Mouse (Mus musculus) thymus, postnatal 25 days (tissue): ENCODE measurements around the gene Zdhhc5.

Experiments
- DNase-seq: peaks from one replicate; pipeline ENCODE4 v3.0.0; 2022

Gene Zdhhc5

GRCm38 (mm10) chr2:84714811-84715561 is at the start of gene Zdhhc5:
Zdhhc5 (minus strand) TSS chr2:84715180.
- DNase-seq: peak; percentile 99

GRCm38 (mm10) chr2:84762818-84763217 is 47.8 kb upstream of the Zdhhc5 start:
- DNase-seq: no peak

GRCm38 (mm10) chr2:84762295-84762694 is 47.3 kb upstream of the Zdhhc5 start:
- no peak for DNase-seq

- DNase-seq: no peak
Measured at GRCm38 (mm10) chr2:84761840-84762239, 46.9 kb upstream of the Zdhhc5 start.

- DNase-seq: no peak
Measured at GRCm38 (mm10) chr2:84761309-84761708, 46.3 kb upstream of the Zdhhc5 start.

GRCm38 (mm10) chr2:84760777-84761176 is 45.8 kb upstream of the Zdhhc5 start:
- DNase-seq: no peak

GRCm38 (mm10) chr2:84758542-84759127 is 43.7 kb upstream of the Zdhhc5 start:
- no peak for DNase-seq

- no peak for DNase-seq
Measured at GRCm38 (mm10) chr2:84757026-84757682, 42.2 kb upstream of the Zdhhc5 start.

GRCm38 (mm10) chr2:84756245-84756644 is 41.3 kb upstream of the Zdhhc5 start:
- DNase-seq: no peak

- no peak for DNase-seq
Measured at GRCm38 (mm10) chr2:84750115-84750514, 35.1 kb upstream of the Zdhhc5 start.

- DNase-seq: no peak
Measured at GRCm38 (mm10) chr2:84744126-84744525, 29.1 kb upstream of the Zdhhc5 start.

GRCm38 (mm10) chr2:84743561-84743960 is 28.6 kb upstream of the Zdhhc5 start, which contains the start of gene Gm19426:
Gm19426 (minus strand) TSS chr2:84743655.
- DNase-seq: peak; percentile 30

GRCm38 (mm10) chr2:84742451-84743283 is 27.7 kb upstream of the Zdhhc5 start:
- no peak for DNase-seq

- DNase-seq: no peak
Measured at GRCm38 (mm10) chr2:84741841-84742450, 27.0 kb upstream of the Zdhhc5 start.

- DNase-seq: peak; percentile 25
Measured at GRCm38 (mm10) chr2:84740608-84741333, 25.8 kb upstream of the Zdhhc5 start.

- no peak for DNase-seq
Measured at GRCm38 (mm10) chr2:84738271-84738911, 23.4 kb upstream of the Zdhhc5 start.

GRCm38 (mm10) chr2:84737451-84737925 is 22.5 kb upstream of the Zdhhc5 start:
- DNase-seq: no peak

GRCm38 (mm10) chr2:84736312-84737161 is 21.6 kb upstream of the Zdhhc5 start:
- DNase-seq: no peak

GRCm38 (mm10) chr2:84735346-84735920 is 20.5 kb upstream of the Zdhhc5 start:
- DNase-seq: no peak

GRCm38 (mm10) chr2:84734919-84735318 is 19.9 kb upstream of the Zdhhc5 start:
- DNase-seq: no peak
